Mouse (Mus musculus) embryo, embryonic 9.5 days (tissue): Measurements from ENCODE around the gene Ugt1a9.

Source experiments
- DNase-seq: peaks from one replicate; pipeline ENCODE4 v3.0.0-alpha.2; 2017; ENCODE audit errors: extremely low spot score

Ugt1a9 gene

GRCm38 (mm10) chr1:88258881-88259642 is 188.5 kb downstream of the Ugt1a9 start:
- DNase-seq = no peak

GRCm38 (mm10) chr1:88259643-88260024 is 189.0 kb downstream of the Ugt1a9 start:
- DNase-seq = no peak

- no peak for DNase-seq
Observed at GRCm38 (mm10) chr1:88260114-88260513, 189.5 kb downstream of the Ugt1a9 start.

GRCm38 (mm10) chr1:88260604-88261377 is 190.2 kb downstream of the Ugt1a9 start:
- no peak for DNase-seq

GRCm38 (mm10) chr1:88261706-88262105 is 191.1 kb downstream of the Ugt1a9 start:
- DNase-seq = no peak

- DNase-seq = no peak
Observed at GRCm38 (mm10) chr1:88262255-88262654, 191.7 kb downstream of the Ugt1a9 start.

- DNase-seq = no peak
Observed at GRCm38 (mm10) chr1:88262961-88263360, 192.4 kb downstream of the Ugt1a9 start.

- no peak for DNase-seq
Observed at GRCm38 (mm10) chr1:88263778-88264177, 193.2 kb downstream of the Ugt1a9 start.

- DNase-seq = no peak
Observed at GRCm38 (mm10) chr1:88264237-88264868, 193.8 kb downstream of the Ugt1a9 start.

- no peak for DNase-seq
Observed at GRCm38 (mm10) chr1:88264869-88265240, 194.3 kb downstream of the Ugt1a9 start.

GRCm38 (mm10) chr1:88266123-88266522 is 195.5 kb downstream of the Ugt1a9 start:
- DNase-seq = no peak

- no peak for DNase-seq
Observed at GRCm38 (mm10) chr1:88267489-88267888, 196.9 kb downstream of the Ugt1a9 start.

GRCm38 (mm10) chr1:88268070-88268469 is 197.5 kb downstream of the Ugt1a9 start:
- DNase-seq = no peak
